ENCODE assay signal across 24 mouse cellular contexts in the genomic region with DNA sequence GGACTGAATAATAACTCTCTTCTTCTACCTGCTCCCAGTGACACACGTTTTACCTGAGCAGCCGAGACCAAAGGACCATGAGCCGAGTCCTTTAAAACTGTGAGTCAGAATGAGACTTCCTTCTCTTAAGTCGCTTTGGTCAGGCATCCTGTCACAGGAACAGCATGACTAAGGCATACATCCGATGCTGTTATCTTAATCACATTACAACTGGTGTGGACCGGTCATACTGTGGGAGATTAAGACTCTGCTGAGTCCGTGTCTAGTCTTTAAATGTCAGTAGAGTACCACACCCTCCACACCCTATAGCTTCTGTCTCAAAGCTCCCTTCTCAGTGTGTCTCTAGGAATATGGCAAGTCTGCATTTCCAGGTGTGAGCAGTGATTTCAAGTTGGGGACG. TPM values are rescaled to one million over a fixed set of nuclear protein-coding genes. Genes with fewer than 3 reads are reported as not detected.
A peak's percentile ranks its signal among the peaks of the same experiment; 100 is the strongest.
DNase-seq lines count a peak whose midpoint lies in the region; ATAC-seq and TF ChIP-seq lines count a peak whose summit lies in the region.
"Had no signal": no experiment of that assay in that cellular context is flagged by ENCODE, and none has a peak within 500 bp of the region (broad histone marks: within the 10 kb centered on the region; RNA-seq: fewer than 3 reads in every experiment).

No protein-coding gene starts in this region.

- no peaks in the 10 kb centered on the region for H3K36me3 ChIP-seq in heart, embryonic 16.5 days (ENCODE audit: control insufficient read depth, insufficient read depth)
- H3K36me3 ChIP-seq in heart, embryonic 10.5 days = no peaks in the 10 kb centered on the region
- no peaks in the 10 kb centered on the region for H3K36me3 ChIP-seq in liver, embryonic 16.5 days (ENCODE audit: control insufficient read depth, insufficient read depth)
- H3K36me3 ChIP-seq in hindbrain, postnatal 0 days (ENCODE audit: insufficient read depth, low read length) = no peaks in the 10 kb centered on the region
- H3K36me3 ChIP-seq: hindbrain, embryonic 15.5 days; limb, embryonic 12.5 days; neural tube, embryonic 12.5 days had no signal

- no peak overlapping the region for H3K27ac ChIP-seq in heart, embryonic 16.5 days (ENCODE audit: low read length)
- no peak overlapping the region for H3K27ac ChIP-seq in heart, embryonic 10.5 days
- peak overlapping the region; percentile 21; the same call in 1 of the 2 replicates for H3K27ac ChIP-seq in embryonic fibroblast, embryonic 13.5 days (ENCODE audit: insufficient read depth, low read length)
- no peak overlapping the region for H3K27ac ChIP-seq in liver, embryonic 16.5 days (ENCODE audit: low read length)
- no peak overlapping the region for H3K27ac ChIP-seq in hindbrain, postnatal 0 days
- H3K27ac ChIP-seq: hindbrain, embryonic 15.5 days; limb, embryonic 12.5 days; neural tube, embryonic 12.5 days had no signal

- H3K4me1 ChIP-seq in heart, embryonic 16.5 days (ENCODE audit: control insufficient read depth, insufficient read depth, low read length) = peaks cover 23% of the 10 kb centered on the region
- H3K4me1 ChIP-seq in heart, embryonic 10.5 days = no peaks in the 10 kb centered on the region
- peaks cover 29% of the 10 kb centered on the region for H3K4me1 ChIP-seq in embryonic fibroblast, embryonic 13.5 days (ENCODE audit: control insufficient read depth, insufficient read depth, low read length)
- H3K4me1 ChIP-seq in liver, embryonic 16.5 days (ENCODE audit: control insufficient read depth, low read depth, low read length) = peaks cover 5% of the 10 kb centered on the region
- H3K4me1 ChIP-seq in hindbrain, postnatal 0 days (ENCODE audit: insufficient read depth, low read length) = no peaks in the 10 kb centered on the region
- H3K4me1 ChIP-seq: hindbrain, embryonic 15.5 days; neural tube, embryonic 12.5 days had no signal

- WGBS in heart, embryonic 16.5 days = 62% methylated on average over 8 of the region's 8 CpGs
- WGBS in heart, embryonic 10.5 days = 62% methylated on average over 8 of the region's 8 CpGs
- WGBS in liver, embryonic 16.5 days (ENCODE audit: insufficient replicate concordance) = 22% methylated on average over 8 of the region's 8 CpGs
- 86% methylated on average over 8 of the region's 8 CpGs for WGBS in hindbrain, postnatal 0 days

- no peak overlapping the region for H3K4me3 ChIP-seq in heart, embryonic 16.5 days (ENCODE audit: low read length)
- no peak overlapping the region for H3K4me3 ChIP-seq in heart, embryonic 10.5 days
- H3K4me3 ChIP-seq in embryonic fibroblast, embryonic 13.5 days (ENCODE audit: insufficient read depth, low read length) = no peak overlapping the region
- no peak overlapping the region for H3K4me3 ChIP-seq in liver, embryonic 16.5 days (ENCODE audit: low read depth, low read length)
- no peak overlapping the region for H3K4me3 ChIP-seq in hindbrain, postnatal 0 days (ENCODE audit: low read length)
- H3K4me3 ChIP-seq: erythroblast, embryonic 14.5 days; hindbrain, embryonic 15.5 days; limb, embryonic 12.5 days; neural tube, embryonic 12.5 days had no signal

- no peak overlapping the region for H3K4me2 ChIP-seq in heart, embryonic 16.5 days (ENCODE audit: low read depth, low read length)
- H3K4me2 ChIP-seq in liver, embryonic 16.5 days (ENCODE audit: low read depth, low read length) = no peak overlapping the region
- H3K4me2 ChIP-seq in hindbrain, postnatal 0 days (ENCODE audit: low read depth, low read length) = no peak overlapping the region
- H3K4me2 ChIP-seq: hindbrain, embryonic 15.5 days; limb, embryonic 12.5 days; neural tube, embryonic 12.5 days had no signal

- no peak overlapping the region for H3K9ac ChIP-seq in heart, embryonic 16.5 days (ENCODE audit: low read length)
- H3K9ac ChIP-seq in liver, embryonic 16.5 days (ENCODE audit: low read depth, low read length) = no peak overlapping the region
- H3K9ac ChIP-seq in hindbrain, postnatal 0 days (replicated peaks; ENCODE audit: low read length) = no peak overlapping the region
- H3K9ac ChIP-seq: hindbrain, embryonic 15.5 days; limb, embryonic 12.5 days; neural tube, embryonic 12.5 days had no signal

- TF ChIP-seq POLR2A in embryonic fibroblast, embryonic 13.5 days (IDR thresholded peaks at IDR 0.05; ENCODE audit: low read depth, low read length) = no peak

- ATAC-seq in heart, embryonic 16.5 days (replicated peaks; ENCODE audit: extremely low read depth, insufficient read depth, low FRiP score) = 0 out of 2 replicates have a peak, but pooled peaks have one; percentile 28
- peak; percentile 87 for ATAC-seq in liver, embryonic 16.5 days (ENCODE audit: low read depth)
- ATAC-seq in hindbrain, postnatal 0 days = no peak
- ATAC-seq: forebrain, embryonic 16.5 days had no signal

- no peaks in the 10 kb centered on the region for H3K9me3 ChIP-seq in heart, embryonic 16.5 days (replicated peaks; ENCODE audit: control insufficient read depth, low read length)
- no peaks in the 10 kb centered on the region for H3K9me3 ChIP-seq in heart, embryonic 10.5 days
- H3K9me3 ChIP-seq in liver, embryonic 16.5 days (replicated peaks; ENCODE audit: control insufficient read depth, low read length) = no peaks in the 10 kb centered on the region
- no peaks in the 10 kb centered on the region for H3K9me3 ChIP-seq in hindbrain, postnatal 0 days (ENCODE audit: low read length)
- H3K9me3 ChIP-seq: hindbrain, embryonic 15.5 days; limb, embryonic 12.5 days; neural tube, embryonic 12.5 days had no signal

- no peak for TF ChIP-seq CTCF in embryonic fibroblast, embryonic 13.5 days (IDR thresholded peaks at IDR 0.05; ENCODE audit: borderline replicate concordance, insufficient read depth, low read length)
- TF ChIP-seq CTCF in hindbrain, postnatal 0 days (IDR thresholded peaks at IDR 0.05; ENCODE audit: low read depth) = no peak

- no peaks in the 10 kb centered on the region; the same call in 1 of the 2 replicates for H3K27me3 ChIP-seq in heart, embryonic 16.5 days (ENCODE audit: control insufficient read depth, insufficient read depth, low read length)
- no peaks in the 10 kb centered on the region for H3K27me3 ChIP-seq in heart, embryonic 10.5 days (ENCODE audit: insufficient read depth, poor library complexity, severe bottlenecking)
- H3K27me3 ChIP-seq in liver, embryonic 16.5 days (ENCODE audit: control insufficient read depth, insufficient read depth, low read depth, low read length) = no peaks in the 10 kb centered on the region
- H3K27me3 ChIP-seq in hindbrain, postnatal 0 days (ENCODE audit: insufficient read depth, low read length) = no peaks in the 10 kb centered on the region
- H3K27me3 ChIP-seq: hindbrain, embryonic 15.5 days; limb, embryonic 12.5 days; neural tube, embryonic 12.5 days had no signal

- no peak for DNase-seq in heart, embryonic 10.5 days (ENCODE audit: low spot score)
- peak; percentile 36 for DNase-seq in MN1 (ENCODE audit: low spot score)
- no peak for DNase-seq in kidney, postnatal 25 days
- no peak for DNase-seq in hindbrain, postnatal 0 days (ENCODE audit: low spot score)
- DNase-seq in right cerebral cortex, postnatal 36 days (ENCODE audit: low spot score in 2 of 2) = no peak
- DNase-seq: cerebellum, postnatal 10 days; kidney, adult 2 months; kidney, postnatal 14 days; layer of hippocampus, adult 9-11 months; thymus, postnatal 25 days had no signal

RNA-seq across cellular contexts. Expression of a gene that starts 50.2 kb away (rescaled TPM):
- not detected in 2 replicates for polyA plus RNA-seq in heart, embryonic 16.5 days (2015; fragmentation: Nextera tagmentation; extraction: Ambion mirVana)
- not detected in 2 replicates for polyA plus RNA-seq in heart, embryonic 10.5 days (2016; fragmentation: Nextera tagmentation; extraction: Ambion mirVana)
- not detected in 2 replicates for polyA plus RNA-seq in embryonic fibroblast, embryonic 13.5 days (2011; ENCODE audit: insufficient read length, low read depth, missing spikeins)
- polyA plus RNA-seq in liver, embryonic 16.5 days (2015; fragmentation: Nextera tagmentation; extraction: Ambion mirVana) = 0.09 and 0.22 TPM in 2 replicates
- total RNA-seq in hindbrain, postnatal 0 days (2014; rRNA removed) = not detected in 2 replicates
- 0.19 TPM in 1 of 2 replicates, not detected in the other for polyA plus RNA-seq in hindbrain, postnatal 0 days (2015; fragmentation: Nextera tagmentation; extraction: Ambion mirVana)
- total RNA-seq: adrenal gland, postnatal 4 days; gastrocnemius, adult 18-20 months; left cerebral cortex, adult 8-10 months; monocyte, adult 5-6 weeks had no signal
- polyA plus RNA-seq: erythroblast, embryonic 14.5 days; forebrain, embryonic 16.5 days; hindbrain, embryonic 15.5 days; limb, embryonic 12.5 days; lung, embryonic 16.5 days; neural tube, embryonic 12.5 days; spleen, adult 2 months had no signal
